31 mouse cellular contexts compared by ENCODE assay signal in genomic region chr13:6586009-6586408, GRCm38 (mm10). TPM values are rescaled to one million over a fixed set of nuclear protein-coding genes. Genes with fewer than 3 reads are reported as not detected.
DNase-seq lines count a peak whose midpoint lies in the region; ATAC-seq and TF ChIP-seq lines count a peak whose summit lies in the region.
"Had no signal": no experiment of that assay in that cellular context is flagged by ENCODE, and none has a peak within 500 bp of the region (broad histone marks: within the 10 kb centered on the region; RNA-seq: fewer than 3 reads in every experiment).

No protein-coding gene starts in this region.

- peak; percentile 41 for DNase-seq in heart, adult 11 months
- no peak for DNase-seq in heart, adult 2 months
- no peak for DNase-seq in left cerebral cortex, adult 2 months (ENCODE audit: extremely low spot score in 1 of 2, low spot score in 2 of 2)
- DNase-seq in left cerebral cortex, adult 8-10 months (ENCODE audit: low spot score in 2 of 2), result no peak
- peak; percentile 43 for DNase-seq in ES-CJ7 (ENCODE audit: low read depth, low spot score)
- peak; percentile 29 for DNase-seq in brain, adult 2 months (ENCODE audit: low read depth, low spot score)
- DNase-seq in heart, postnatal 14 days, result no peak
- DNase-seq: adrenal gland, postnatal 25 days; cerebellum, adult 9-10 months; gastrocnemius, adult 2 months; gastrocnemius, postnatal 36 days; heart, postnatal 10 days; kidney, adult 8-10 months; kidney, postnatal 36 days; layer of hippocampus, postnatal 36 days; liver; lung, adult 18-20 months; lung, postnatal 4 days; right cerebral cortex, postnatal 14 days had no signal

- H3K79me2 ChIP-seq in heart, adult 2 months (replicated peaks; ENCODE audit: control insufficient read depth, insufficient read depth, low read length), result no peaks in the 10 kb centered on the region

- H3K4me3 ChIP-seq in heart, adult 2 months, result no peak overlapping the region
- H3K4me3 ChIP-seq in left cerebral cortex, adult 2 months, result no peak overlapping the region
- H3K4me3 ChIP-seq in hindbrain, embryonic 12.5 days, result no peak overlapping the region
- H3K4me3 ChIP-seq: erythroblast, embryonic 14.5 days; forebrain, embryonic 12.5 days; gastrocnemius, adult 2 months; heart, embryonic 13.5 days; hindbrain, embryonic 10.5 days; megakaryocyte, embryonic 14.5 days; midbrain, embryonic 12.5 days; neural tube, embryonic 13.5 days had no signal

- no peak overlapping the region for H3K9ac ChIP-seq in heart, adult 2 months (ENCODE audit: low read depth, low read length)
- no peak overlapping the region for H3K9ac ChIP-seq in hindbrain, embryonic 12.5 days
- H3K9ac ChIP-seq: forebrain, embryonic 12.5 days; heart, embryonic 13.5 days; midbrain, embryonic 12.5 days; neural tube, embryonic 13.5 days had no signal

- WGBS in heart, adult 2 months, result 89% methylated on average over 9 of the region's 9 CpGs
- WGBS in hindbrain, embryonic 12.5 days, result 80% methylated on average over 9 of the region's 9 CpGs

- no peaks in the 10 kb centered on the region for H3K27me3 ChIP-seq in heart, adult 2 months (ENCODE audit: control insufficient read depth, insufficient read depth, low read length)
- no peaks in the 10 kb centered on the region for H3K27me3 ChIP-seq in hindbrain, embryonic 12.5 days
- H3K27me3 ChIP-seq: forebrain, embryonic 12.5 days; heart, embryonic 13.5 days; megakaryocyte, embryonic 14.5 days; midbrain, embryonic 12.5 days; neural tube, embryonic 13.5 days; Patski had no signal

- no peak for ATAC-seq in hindbrain, embryonic 12.5 days (ENCODE audit: low FRiP score)
- ATAC-seq: CD4-positive, CD25-positive, alpha-beta regulatory T cell, adult 4 months; hindbrain, embryonic 16.5 days; lung, postnatal 0 days; Patski had no signal

- TF ChIP-seq EP300 in heart, adult 2 months (IDR thresholded peaks at IDR 0.05; ENCODE audit: insufficient read depth, low read depth, low read length), result no peak

- H3K27ac ChIP-seq in heart, adult 2 months, result no peak overlapping the region
- H3K27ac ChIP-seq in left cerebral cortex, adult 2 months, result no peak overlapping the region
- H3K27ac ChIP-seq in hindbrain, embryonic 12.5 days, result no peak overlapping the region
- H3K27ac ChIP-seq: forebrain, embryonic 12.5 days; gastrocnemius, adult 2 months; heart, embryonic 13.5 days; hindbrain, embryonic 10.5 days; midbrain, embryonic 12.5 days; neural tube, embryonic 13.5 days had no signal

- TF ChIP-seq POLR2A in heart, adult 2 months (IDR thresholded peaks at IDR 0.05; ENCODE audit: insufficient read depth, low read depth, low read length), result no peak

- no peak for TF ChIP-seq CTCF in heart, adult 2 months (IDR thresholded peaks at IDR 0.05)
- peak; percentile 3 for TF ChIP-seq CTCF in left cerebral cortex, adult 2 months (IDR thresholded peaks at IDR 0.05)

- intact Hi-C loops in heart, adult 2 months (cut with DNase I), result no loop called here
- intact Hi-C loops in left cerebral cortex, adult 2 months (cut with DNase I), result no loop called here
- intact Hi-C loops in heart, postnatal 14 days (cut with DNase I), result no loop called here

- no peaks in the 10 kb centered on the region for H3K36me3 ChIP-seq in heart, adult 2 months (ENCODE audit: control insufficient read depth, insufficient read depth, low read length)
- H3K36me3 ChIP-seq in hindbrain, embryonic 12.5 days, result peaks cover 10% of the 10 kb centered on the region

- H3K9me3 ChIP-seq in hindbrain, embryonic 12.5 days (replicated peaks), result no peaks in the 10 kb centered on the region
- H3K9me3 ChIP-seq: forebrain, embryonic 12.5 days; heart, embryonic 13.5 days; hindbrain, embryonic 10.5 days; megakaryocyte, embryonic 14.5 days; midbrain, embryonic 12.5 days; neural tube, embryonic 13.5 days had no signal

- no peaks in the 10 kb centered on the region for H3K4me1 ChIP-seq in heart, adult 2 months (ENCODE audit: control insufficient read depth, insufficient read depth, low read length)
- H3K4me1 ChIP-seq in hindbrain, embryonic 12.5 days, result no peaks in the 10 kb centered on the region
- H3K4me1 ChIP-seq: forebrain, embryonic 12.5 days; hindbrain, embryonic 10.5 days; midbrain, embryonic 12.5 days; neural tube, embryonic 13.5 days had no signal

- no peak overlapping the region for H3K4me2 ChIP-seq in hindbrain, embryonic 12.5 days (replicated peaks)
- H3K4me2 ChIP-seq: forebrain, embryonic 12.5 days; heart, embryonic 13.5 days; midbrain, embryonic 12.5 days; neural tube, embryonic 13.5 days had no signal

RNA-seq across cellular contexts. Expression of gene Pitrm1, which starts 38.1 kb away (rescaled TPM):
- 10 to 100 TPM; 50.5 to 59.6 TPM for total RNA-seq in heart, adult 2 months (2021)
- polyA plus RNA-seq in heart, adult 2 months (2012; rRNA removed), result 28.4 and 56.6 TPM in 2 replicates
- total RNA-seq in left cerebral cortex, adult 2 months (2021), result 10 to 100 TPM; 54.3 to 56.7 TPM
- total RNA-seq in left cerebral cortex, adult 8-10 months (2022), result 10 to 100 TPM; 47.4 to 63.2 (median 56.1) TPM
- polyA plus RNA-seq in hindbrain, embryonic 12.5 days (2016; fragmentation: Nextera tagmentation; extraction: Ambion mirVana), result 74.1 and 75.7 TPM in 2 replicates
- 10 to 100 TPM; 51.1 to 54.4 TPM for total RNA-seq in heart, postnatal 14 days (2021)

Comparison
In these comparisons a context has a peak if more than half of its experiments do, and no peak if none do; other contexts are left out.
1. DNase-seq: peak in heart, adult 11 months (single experiment), ES-CJ7 (single experiment) and brain, adult 2 months (single experiment); none in heart, adult 2 months (0 of 2), left cerebral cortex, adult 2 months (0 of 2), left cerebral cortex, adult 8-10 months (0 of 2) and heart, postnatal 14 days (0 of 2).